Mouse (Mus musculus): ENCODE measurements around the gene Wdr73. TPM values are rescaled to one million over a fixed set of nuclear protein-coding genes. Genes with fewer than 3 reads are reported as not detected.
A peak's percentile ranks its signal among the peaks of the same experiment; 100 is the strongest.
"Not testable (repeated sequence)": the region's sequence is repeated elsewhere in the genome, so short reads cannot be mapped to it uniquely, and the experiment has no call there.

The Wdr73 gene
- polyA plus RNA-seq (2014; fragmentation: Nextera tagmentation; extraction: Ambion mirVana): 21.6 and 24.2 TPM in 2 replicates

- peak within 1 kb of the TSS; percentile 78 for H3K9ac ChIP-seq (ENCODE audit: low read depth, low read length)
- peak within 1 kb of the TSS; percentile 80 for H3K4me2 ChIP-seq
- H3K9me3 ChIP-seq (replicated peaks; ENCODE audit: control insufficient read depth, low read length): no peaks in the 10 kb centered on the region
- ATAC-seq (replicated peaks; ENCODE audit: insufficient number of reproducible peaks, low FRiP score, low TSS enrichment): peak; percentile 86
- H3K27me3 ChIP-seq (ENCODE audit: control insufficient read depth, insufficient read depth, low read length): no peaks in the 10 kb centered on the region
- under 1% methylated on average over 36 of the region's 36 CpGs for WGBS (ENCODE audit: insufficient replicate concordance)
- peaks cover 8% of the 10 kb centered on the region; the same call in 1 of the 2 replicates for H3K4me1 ChIP-seq (ENCODE audit: control insufficient read depth, insufficient read depth, low read length)
- no peaks in the 10 kb centered on the region; the same call in 1 of the 2 replicates for H3K36me3 ChIP-seq (ENCODE audit: control insufficient read depth, insufficient read depth, low read length)
- H3K4me3 ChIP-seq (ENCODE audit: low read depth, low read length): peak within 1 kb of the TSS; percentile 70
- H3K27ac ChIP-seq (ENCODE audit: low read depth, low read length): peak within 1 kb of the TSS; percentile 70
Measured at GRCm38 (mm10) chr7:80900944-80901501, at the start of gene Wdr73. TSS of gene Wdr73 (minus strand) at chr7:80901269.

GRCm38 (mm10) chr7:80947445-80948350 is 46.6 kb upstream of the Wdr73 start, which contains the start of gene Sec11a:
TSS of gene Sec11a (minus strand) at chr7:80947780.
- peak within 1 kb of the TSS; percentile 79 for H3K4me3 ChIP-seq (ENCODE audit: low read depth, low read length)
- peak within 1 kb of the TSS; percentile 88 for H3K9ac ChIP-seq (ENCODE audit: low read depth, low read length)
- ATAC-seq (replicated peaks; ENCODE audit: insufficient number of reproducible peaks, low FRiP score, low TSS enrichment): peak; percentile 100
- peak within 1 kb of the TSS; percentile 70 for H3K4me2 ChIP-seq
- H3K27ac ChIP-seq (ENCODE audit: low read depth, low read length): peak within 1 kb of the TSS; percentile 96
- H3K9me3 ChIP-seq (replicated peaks; ENCODE audit: control insufficient read depth, low read length): no peaks in the 10 kb centered on the region
- peaks cover 7% of the 10 kb centered on the region for H3K4me1 ChIP-seq (ENCODE audit: control insufficient read depth, insufficient read depth, low read length)
- H3K36me3 ChIP-seq (ENCODE audit: control insufficient read depth, insufficient read depth, low read length): no peaks in the 10 kb centered on the region
- no peaks in the 10 kb centered on the region for H3K27me3 ChIP-seq (ENCODE audit: control insufficient read depth, insufficient read depth, low read length)
- WGBS (ENCODE audit: insufficient replicate concordance): 3% methylated on average over 44 of the region's 44 CpGs

- no peak overlapping the region for H3K4me2 ChIP-seq
- H3K4me3 ChIP-seq (ENCODE audit: low read depth, low read length): no peak overlapping the region
- no peak for ATAC-seq (replicated peaks; ENCODE audit: insufficient number of reproducible peaks, low FRiP score, low TSS enrichment)
- H3K27me3 ChIP-seq (ENCODE audit: control insufficient read depth, insufficient read depth, low read length): no peaks in the 10 kb centered on the region
- 0 out of 2 replicates have a peak, but pooled peaks cover 2% of the 10 kb centered on the region for H3K4me1 ChIP-seq (ENCODE audit: control insufficient read depth, insufficient read depth, low read length)
- H3K9me3 ChIP-seq (replicated peaks; ENCODE audit: control insufficient read depth, low read length): no peaks in the 10 kb centered on the region
- H3K36me3 ChIP-seq (ENCODE audit: control insufficient read depth, insufficient read depth, low read length): no peaks in the 10 kb centered on the region
- no peak overlapping the region for H3K9ac ChIP-seq (ENCODE audit: low read depth, low read length)
- WGBS (ENCODE audit: insufficient replicate concordance): 92% methylated on average over 4 of the region's 4 CpGs
- no peak overlapping the region for H3K27ac ChIP-seq (ENCODE audit: low read depth, low read length)
Measured at GRCm38 (mm10) chr7:80939808-80940207, 38.7 kb upstream of the Wdr73 start.

GRCm38 (mm10) chr7:80937304-80937666 is 36.2 kb upstream of the Wdr73 start:
- not testable (repeated sequence) for H3K4me1 ChIP-seq (ENCODE audit: control insufficient read depth, insufficient read depth, low read length); H3K4me2 ChIP-seq; H3K9me3 ChIP-seq (replicated peaks; ENCODE audit: control insufficient read depth, low read length); H3K27me3 ChIP-seq (ENCODE audit: control insufficient read depth, insufficient read depth, low read length); ATAC-seq (replicated peaks; ENCODE audit: insufficient number of reproducible peaks, low FRiP score, low TSS enrichment); H3K9ac ChIP-seq (ENCODE audit: low read depth, low read length); H3K36me3 ChIP-seq (ENCODE audit: control insufficient read depth, insufficient read depth, low read length); H3K4me3 ChIP-seq (ENCODE audit: low read depth, low read length); H3K27ac ChIP-seq (ENCODE audit: low read depth, low read length)

GRCm38 (mm10) chr7:80936617-80937303 is 35.7 kb upstream of the Wdr73 start:
- ATAC-seq (replicated peaks; ENCODE audit: insufficient number of reproducible peaks, low FRiP score, low TSS enrichment); H3K27me3 ChIP-seq (ENCODE audit: control insufficient read depth, insufficient read depth, low read length); H3K4me2 ChIP-seq; H3K9me3 ChIP-seq (replicated peaks; ENCODE audit: control insufficient read depth, low read length); H3K9ac ChIP-seq (ENCODE audit: low read depth, low read length); H3K4me1 ChIP-seq (ENCODE audit: control insufficient read depth, insufficient read depth, low read length); H3K36me3 ChIP-seq (ENCODE audit: control insufficient read depth, insufficient read depth, low read length); H3K27ac ChIP-seq (ENCODE audit: low read depth, low read length); H3K4me3 ChIP-seq (ENCODE audit: low read depth, low read length): not testable (repeated sequence)
- WGBS (ENCODE audit: insufficient replicate concordance): 53% methylated on average over 7 of the region's 7 CpGs

- H3K27ac ChIP-seq (ENCODE audit: low read depth, low read length): no peak overlapping the region
- no peak overlapping the region for H3K4me3 ChIP-seq (ENCODE audit: low read depth, low read length)
- no peak for ATAC-seq (replicated peaks; ENCODE audit: insufficient number of reproducible peaks, low FRiP score, low TSS enrichment)
- no peak overlapping the region for H3K4me2 ChIP-seq
- no peaks in the 10 kb centered on the region for H3K27me3 ChIP-seq (ENCODE audit: control insufficient read depth, insufficient read depth, low read length)
- WGBS (ENCODE audit: insufficient replicate concordance): 97% methylated on average over 1 of the region's 1 CpGs
- H3K9ac ChIP-seq (ENCODE audit: low read depth, low read length): no peak overlapping the region
- 0 out of 2 replicates have a peak, but pooled peaks cover 3% of the 10 kb centered on the region for H3K36me3 ChIP-seq (ENCODE audit: control insufficient read depth, insufficient read depth, low read length)
- 0 out of 2 replicates have a peak, but pooled peaks cover 2% of the 10 kb centered on the region for H3K4me1 ChIP-seq (ENCODE audit: control insufficient read depth, insufficient read depth, low read length)
- no peaks in the 10 kb centered on the region for H3K9me3 ChIP-seq (replicated peaks; ENCODE audit: control insufficient read depth, low read length)
Measured at GRCm38 (mm10) chr7:80935834-80936233, 34.8 kb upstream of the Wdr73 start.

- Histone ChIP-seq H3K27me3 (ENCODE audit: control insufficient read depth, insufficient read depth, low read length) (no peaks in the 10 kb centered on the region), H3K9ac (ENCODE audit: low read depth, low read length) (no peak overlapping the region), H3K27ac (ENCODE audit: low read depth, low read length) (no peak overlapping the region), H3K9me3 (replicated peaks; ENCODE audit: control insufficient read depth, low read length) (no peaks in the 10 kb centered on the region), H3K4me3 (ENCODE audit: low read depth, low read length) (no peak overlapping the region), H3K4me1 (ENCODE audit: control insufficient read depth, insufficient read depth, low read length) (0 out of 2 replicates have a peak, but pooled peaks cover 1% of the 10 kb centered on the region), H3K4me2 (no peak overlapping the region), H3K36me3 (ENCODE audit: control insufficient read depth, insufficient read depth, low read length) (0 out of 2 replicates have a peak, but pooled peaks cover 3% of the 10 kb centered on the region)
- 76% methylated on average over 1 of the region's 1 CpGs for WGBS (ENCODE audit: insufficient replicate concordance)
- ATAC-seq (replicated peaks; ENCODE audit: insufficient number of reproducible peaks, low FRiP score, low TSS enrichment): no peak
Measured at GRCm38 (mm10) chr7:80932777-80933176, 31.7 kb upstream of the Wdr73 start.

GRCm38 (mm10) chr7:80931618-80932207 is 30.6 kb upstream of the Wdr73 start:
- no peak overlapping the region for H3K27ac ChIP-seq (ENCODE audit: low read depth, low read length)

More at GRCm38 (mm10) chr7:80931618-80932207, 30.6 kb upstream of the Wdr73 start:
- Histone ChIP-seq H3K4me3 (ENCODE audit: low read depth, low read length) (no peak overlapping the region), H3K9ac (ENCODE audit: low read depth, low read length) (no peak overlapping the region), H3K4me1 (ENCODE audit: control insufficient read depth, insufficient read depth, low read length) (no peaks in the 10 kb centered on the region), H3K4me2 (no peak overlapping the region), H3K9me3 (replicated peaks; ENCODE audit: control insufficient read depth, low read length) (no peaks in the 10 kb centered on the region), H3K27me3 (ENCODE audit: control insufficient read depth, insufficient read depth, low read length) (no peaks in the 10 kb centered on the region), H3K36me3 (ENCODE audit: control insufficient read depth, insufficient read depth, low read length) (0 out of 2 replicates have a peak, but pooled peaks cover 3% of the 10 kb centered on the region)
- WGBS (ENCODE audit: insufficient replicate concordance): 85% methylated on average over 8 of the region's 8 CpGs
- ATAC-seq (replicated peaks; ENCODE audit: insufficient number of reproducible peaks, low FRiP score, low TSS enrichment): no peak

All from heart, embryonic 11.5 days (tissue).